8 mouse cellular contexts compared by ENCODE assay signal in genomic region chr14:87215099-87215498, GRCm38 (mm10).
DNase-seq lines count a peak whose midpoint lies in the region; ATAC-seq and TF ChIP-seq lines count a peak whose summit lies in the region.

No protein-coding gene starts in this region.

- ATAC-seq in CD4-positive, CD25-positive, alpha-beta regulatory T cell, adult 4 months, result peak; percentile 60
- no peak for ATAC-seq in heart, postnatal 0 days (ENCODE audit: insufficient read depth, low read depth)
- ATAC-seq in liver, embryonic 12.5 days, result 0 out of 2 replicates have a peak, but pooled peaks have one; percentile 37
- ATAC-seq in neural tube, embryonic 12.5 days (ENCODE audit: low FRiP score, low read depth), result peak; percentile 72

- no peak overlapping the region for H3K9ac ChIP-seq in heart, postnatal 0 days (replicated peaks; ENCODE audit: low read depth, low read length)
- H3K9ac ChIP-seq in liver, embryonic 12.5 days, result no peak overlapping the region
- H3K9ac ChIP-seq in neural tube, embryonic 12.5 days, result no peak overlapping the region

- H3K27me3 ChIP-seq in heart, postnatal 0 days (ENCODE audit: control insufficient read depth, insufficient read depth, low read length), result no peaks in the 10 kb centered on the region
- no peaks in the 10 kb centered on the region for H3K27me3 ChIP-seq in liver, embryonic 12.5 days (replicated peaks)
- no peaks in the 10 kb centered on the region for H3K27me3 ChIP-seq in neural tube, embryonic 12.5 days (replicated peaks)

- TF ChIP-seq EP300 in heart, postnatal 0 days (IDR thresholded peaks at IDR 0.05; ENCODE audit: low read depth), result no peak

- peak; percentile 60 for DNase-seq in ZHBTc4 (ENCODE audit: low read depth, low spot score)
- no peak for DNase-seq in heart, postnatal 0 days (ENCODE audit: low spot score)
- peak; percentile 60 to 80 for DNase-seq in kidney, postnatal 25 days
- DNase-seq in thymus, postnatal 25 days, result peak; percentile 11

- peak; percentile 90 for TF ChIP-seq CTCF in cortical plate, adult 2 months (IDR thresholded peaks at IDR 0.05; ENCODE audit: extremely low read depth, insufficient read depth, low read length)
- TF ChIP-seq CTCF in heart, postnatal 0 days (IDR thresholded peaks at IDR 0.05; ENCODE audit: low read depth), result peak; percentile 73

- no peak for TF ChIP-seq POLR2A in cortical plate, adult 2 months (IDR thresholded peaks at IDR 0.05; ENCODE audit: extremely low read depth, insufficient read depth, low read length)

- H3K27ac ChIP-seq in cortical plate, adult 2 months (ENCODE audit: insufficient read depth, low read length), result no peak overlapping the region
- H3K27ac ChIP-seq in heart, postnatal 0 days (ENCODE audit: low read depth), result no peak overlapping the region
- H3K27ac ChIP-seq in liver, embryonic 12.5 days, result no peak overlapping the region
- H3K27ac ChIP-seq in neural tube, embryonic 12.5 days, result no peak overlapping the region

- WGBS in heart, postnatal 0 days, result 13% methylated on average over 2 of the region's 2 CpGs
- WGBS in liver, embryonic 12.5 days (ENCODE audit: insufficient replicate concordance), result 16% methylated on average over 2 of the region's 2 CpGs
- 31% methylated on average over 2 of the region's 2 CpGs for WGBS in neural tube, embryonic 12.5 days

- no peak overlapping the region for H3K4me2 ChIP-seq in heart, postnatal 0 days (ENCODE audit: low read depth, low read length)
- no peak overlapping the region for H3K4me2 ChIP-seq in liver, embryonic 12.5 days
- H3K4me2 ChIP-seq in neural tube, embryonic 12.5 days (replicated peaks), result no peak overlapping the region

- H3K4me3 ChIP-seq in cortical plate, adult 2 months (ENCODE audit: insufficient read depth, low read length), result no peak overlapping the region
- no peak overlapping the region for H3K4me3 ChIP-seq in heart, postnatal 0 days (ENCODE audit: low read depth, low read length)
- H3K4me3 ChIP-seq in liver, embryonic 12.5 days, result no peak overlapping the region
- H3K4me3 ChIP-seq in neural tube, embryonic 12.5 days, result no peak overlapping the region

- no peaks in the 10 kb centered on the region for H3K36me3 ChIP-seq in heart, postnatal 0 days (replicated peaks; ENCODE audit: control insufficient read depth, insufficient read depth, low read length)
- H3K36me3 ChIP-seq in liver, embryonic 12.5 days, result no peaks in the 10 kb centered on the region
- H3K36me3 ChIP-seq in neural tube, embryonic 12.5 days, result no peaks in the 10 kb centered on the region

- H3K9me3 ChIP-seq in heart, postnatal 0 days (replicated peaks; ENCODE audit: control insufficient read depth, low read length), result 0 out of 2 replicates have a peak, but pooled peaks cover under 1% of the 10 kb centered on the region
- H3K9me3 ChIP-seq in liver, embryonic 12.5 days (replicated peaks), result no peaks in the 10 kb centered on the region
- H3K9me3 ChIP-seq in neural tube, embryonic 12.5 days, result no peaks in the 10 kb centered on the region

- no peaks in the 10 kb centered on the region for H3K4me1 ChIP-seq in cortical plate, adult 2 months (ENCODE audit: control insufficient read depth, insufficient read depth, low read length)
- H3K4me1 ChIP-seq in heart, postnatal 0 days (ENCODE audit: control insufficient read depth, insufficient read depth), result no peaks in the 10 kb centered on the region
- H3K4me1 ChIP-seq in liver, embryonic 12.5 days, result no peaks in the 10 kb centered on the region
- no peaks in the 10 kb centered on the region for H3K4me1 ChIP-seq in neural tube, embryonic 12.5 days
